Mouse (Mus musculus) midbrain, embryonic 11.5 days (tissue): ENCODE measurements around the gene Mycbp. TPM values are rescaled to one million over a fixed set of nuclear protein-coding genes. Genes with fewer than 3 reads are reported as not detected.
A peak's percentile ranks its signal among the peaks of the same experiment; 100 is the strongest.

ENCODE experiments used
- ATAC-seq: fragments of 200-750 bp; cut with Nextera tagmentation; 2 replicates; pipeline ENCODE4 v1.8.0; 2017; ENCODE audit warnings: moderate TSS enrichment, moderate library complexity; ENCODE audit not compliant: low FRiP score
- DNase-seq: peaks from one replicate; pipeline ENCODE4 v3.0.0; 2015; ENCODE audit warnings: low spot score; ENCODE audit errors: missing footprints
- H3K27ac ChIP-seq: fragments of 300-500 bp; sonication (generic); 2 replicates; pipeline ENCODE4 v1.5.1; 2014; ENCODE audit warnings: low read depth, low read length
- H3K27me3 ChIP-seq: fragments of 300-500 bp; sonication (generic); 2 replicates; pipeline ENCODE4 v1.6.1; 2014; ENCODE audit warnings: mild to moderate bottlenecking, low read length, moderate library complexity, mixed read lengths; ENCODE audit not compliant: control insufficient read depth, insufficient read depth
- H3K36me3 ChIP-seq: fragments of 300-500 bp; sonication (generic); 2 replicates; pipeline ENCODE4 v1.6.1; 2014; ENCODE audit warnings: mild to moderate bottlenecking, low read length, moderate library complexity, mixed read lengths; ENCODE audit not compliant: control insufficient read depth, insufficient read depth
- H3K4me1 ChIP-seq: fragments of 300-500 bp; sonication (generic); 2 replicates; pipeline ENCODE4 v1.6.1; 2014; ENCODE audit warnings: low read length; ENCODE audit not compliant: control insufficient read depth, insufficient read depth
- H3K4me2 ChIP-seq: fragments of 300-500 bp; sonication (generic); 2 replicates; pipeline ENCODE4 v1.6.1; 2014; ENCODE audit warnings: mild to moderate bottlenecking, moderate library complexity
- H3K4me3 ChIP-seq: fragments of 300-500 bp; sonication (generic); 2 replicates; pipeline ENCODE4 v1.5.1; 2014; ENCODE audit warnings: low read depth, low read length
- H3K9ac ChIP-seq: fragments of 300-500 bp; sonication (generic); 2 replicates; pipeline ENCODE4 v1.6.1; 2014; ENCODE audit warnings: low read length
- H3K9me3 ChIP-seq: fragments of 300-500 bp; sonication (generic); 2 replicates; pipeline ENCODE4 v1.6.1; 2016; ENCODE audit warnings: low read length; ENCODE audit not compliant: control insufficient read depth
- WGBS: fragments of 180-500 bp; shearing (Covaris S2); extraction: QIAGEN DNeasy Blood & Tissue Kit; methylation state at CpG from one replicate; pipeline ENCODE4 v1.1.7; 2014; 5-methylcytosine and 5-hydroxymethylcytosine counted together
- polyA plus RNA-seq: library from polyadenylated mRNA; unstranded; fragments of >200 nt; fragmentation: Nextera tagmentation; extraction: Ambion mirVana; gene quantifications from 2 replicates; pipeline ENCODE4 v1.2.1, GENCODE M21; 2014

Mycbp gene
- polyA plus RNA-seq, 1 experiment from 2014 or later: 59.6 TPM

DNA sequence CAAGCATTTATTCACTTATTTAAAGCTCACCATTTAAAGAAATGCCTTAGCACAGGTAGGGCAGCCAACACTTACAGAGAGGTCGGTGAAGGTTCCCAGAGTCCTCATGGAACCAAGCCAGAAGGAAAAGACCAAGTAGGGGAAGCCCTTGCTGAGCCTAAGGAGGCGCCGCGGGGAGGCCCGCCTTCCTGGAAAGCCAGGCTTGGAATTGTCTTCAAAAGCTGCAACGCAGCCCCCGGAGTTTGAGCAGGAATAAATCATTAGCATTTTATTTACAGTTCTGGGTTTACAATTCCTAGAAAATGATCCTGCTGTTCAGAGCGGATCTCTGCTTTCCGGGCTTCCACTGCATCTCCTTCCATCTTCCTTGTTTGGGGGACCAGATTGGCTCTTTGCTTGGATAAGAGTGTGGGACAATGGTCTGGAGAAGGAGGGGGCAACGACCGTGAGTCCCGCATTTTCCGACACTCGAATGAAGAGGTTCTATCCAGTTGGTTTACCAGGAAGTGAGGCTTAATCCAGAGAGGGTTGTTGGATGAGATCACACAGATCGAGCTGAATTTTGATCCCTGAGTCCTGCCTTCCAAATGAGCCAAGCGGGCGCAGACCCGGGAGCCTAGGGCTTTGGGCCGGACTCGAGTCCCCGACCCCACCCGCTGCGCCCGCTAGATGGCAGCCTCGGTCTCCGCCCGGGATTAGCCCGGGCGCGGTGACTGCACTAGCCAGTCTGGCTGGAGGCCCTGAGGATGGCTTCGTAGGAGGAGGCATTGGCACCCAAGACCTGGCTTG is 52.3 kb downstream of the Mycbp start:
- no peaks in the 10 kb centered on the region for H3K9me3 ChIP-seq
- peaks cover 9% of the 10 kb centered on the region for H3K27me3 ChIP-seq
- ATAC-seq: peak; percentile 88
- DNase-seq: peak; percentile 99
- H3K36me3 ChIP-seq: no peaks in the 10 kb centered on the region
- H3K4me1 ChIP-seq: no peaks in the 10 kb centered on the region
- 0 out of 2 replicates have a peak overlapping the region, but pooled peaks have one; percentile 7 for H3K4me3 ChIP-seq
- peak overlapping the region; percentile 36; the same call in 1 of the 2 replicates for H3K9ac ChIP-seq
- 7% methylated on average over 31 of the region's 31 CpGs for WGBS
- no peak overlapping the region for H3K27ac ChIP-seq
- peak overlapping the region; percentile 27 for H3K4me2 ChIP-seq

DNA sequence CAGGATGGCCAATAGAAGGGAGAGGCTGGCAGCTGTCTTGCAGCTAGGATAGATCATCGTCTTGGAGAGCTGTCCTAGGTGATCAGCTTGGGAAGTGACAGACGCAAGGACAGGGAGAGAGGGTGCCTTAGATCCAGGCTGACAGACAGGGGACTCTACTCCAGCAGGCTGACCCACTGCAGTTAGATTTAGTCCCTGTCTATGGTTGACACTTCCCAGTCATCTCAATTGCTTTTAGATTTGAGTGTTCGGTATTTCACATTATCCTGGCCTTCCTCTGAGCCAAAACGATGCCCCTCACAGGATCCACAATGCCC is 52.8 kb downstream of the Mycbp start:
- H3K9ac ChIP-seq: no peak overlapping the region
- ATAC-seq: peak; percentile 50

DNA sequence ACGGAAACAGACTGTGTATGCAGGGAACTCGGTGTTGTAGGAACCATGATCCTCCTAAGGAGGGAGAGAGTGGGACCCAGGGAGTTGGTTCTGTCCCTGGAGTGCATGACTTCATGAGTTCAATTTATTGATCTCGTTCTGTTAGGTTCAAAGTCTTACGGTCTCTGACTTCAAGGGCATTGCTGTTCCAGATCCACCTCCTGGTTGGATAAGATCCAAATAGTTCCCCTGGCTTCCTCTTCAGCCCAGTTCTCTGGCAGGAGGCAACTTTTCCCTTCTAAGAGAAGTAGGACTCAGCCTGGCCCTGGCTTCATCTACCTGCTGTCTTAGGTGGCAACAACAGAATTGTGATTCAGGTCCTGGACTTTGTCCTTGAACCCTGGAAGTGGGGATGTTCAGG is 53.3 kb downstream of the Mycbp start:
- 73% methylated on average over 4 of the region's 4 CpGs for WGBS
- Histone ChIP-seq H3K4me1 (no peaks in the 10 kb centered on the region), H3K36me3 (no peaks in the 10 kb centered on the region), H3K4me2 (no peak overlapping the region), H3K27me3 (peaks cover 9% of the 10 kb centered on the region), H3K27ac (no peak overlapping the region), H3K4me3 (no peak overlapping the region), H3K9ac (no peak overlapping the region), H3K9me3 (no peaks in the 10 kb centered on the region)
- DNase-seq (no peak), ATAC-seq (no peak)

More for the DNA sequence above, 52.8 kb downstream of the Mycbp start:
- DNase-seq: no peak
- no peaks in the 10 kb centered on the region for H3K36me3 ChIP-seq
- no peaks in the 10 kb centered on the region for H3K9me3 ChIP-seq
- peaks cover 9% of the 10 kb centered on the region for H3K27me3 ChIP-seq
- H3K27ac ChIP-seq: no peak overlapping the region
- WGBS: 50% methylated on average over 4 of the region's 4 CpGs
- H3K4me1 ChIP-seq: no peaks in the 10 kb centered on the region
- H3K4me2 ChIP-seq: no peak overlapping the region
- no peak overlapping the region for H3K4me3 ChIP-seq

DNA sequence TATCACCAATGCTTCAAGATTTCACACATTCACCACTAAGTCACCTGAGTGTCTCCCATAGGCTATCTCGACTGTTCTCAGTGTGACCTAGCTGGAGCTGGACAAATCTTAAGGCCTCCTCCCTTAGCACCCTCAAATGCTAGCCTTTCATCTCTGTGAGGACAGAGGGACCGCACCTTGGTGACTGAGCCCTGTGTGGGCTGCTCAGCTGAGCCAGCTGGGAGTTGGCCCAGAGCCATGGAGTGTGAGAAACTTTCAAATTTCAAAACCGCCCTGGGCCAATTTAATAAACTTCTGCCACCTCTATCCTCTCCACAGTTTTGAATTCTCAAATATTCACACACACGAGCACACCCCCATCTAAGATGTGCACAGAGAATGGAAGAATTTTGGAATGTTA is 56.3 kb downstream of the Mycbp start:
- no peak for ATAC-seq
- H3K36me3 ChIP-seq: no peaks in the 10 kb centered on the region
- no peaks in the 10 kb centered on the region for H3K9me3 ChIP-seq
- no peaks in the 10 kb centered on the region for H3K4me1 ChIP-seq
- H3K4me2 ChIP-seq: no peak overlapping the region
- H3K9ac ChIP-seq: no peak overlapping the region
- no peak overlapping the region for H3K27ac ChIP-seq
- H3K4me3 ChIP-seq: no peak overlapping the region
- peaks cover 9% of the 10 kb centered on the region for H3K27me3 ChIP-seq
- WGBS: 79% methylated on average over 4 of the region's 4 CpGs
- peak; percentile 86 for DNase-seq

Other genes starting within 250 kb of the Mycbp start
- 74.6 and 78.0 TPM in 2 replicates for gene Macf1, start 220.5 kb upstream of the Mycbp start, polyA plus RNA-seq
- 301 and 315 TPM in 2 replicates for gene Ndufs5, start 186.6 kb upstream of the Mycbp start, polyA plus RNA-seq
- 108 and 120 TPM in 2 replicates for gene Akirin1, start 154.5 kb upstream of the Mycbp start, polyA plus RNA-seq
- gene Rhbdl2, start 117.0 kb upstream of the Mycbp start, polyA plus RNA-seq: 0.30 and 0.44 TPM in 2 replicates
- 0.10 TPM in 1 of 2 replicates, not detected in the other for gene 4933427I04Rik, start 45.2 kb upstream of the Mycbp start, polyA plus RNA-seq
- gene Rragc, start 12.6 kb downstream of the Mycbp start, polyA plus RNA-seq: 48.5 and 51.6 TPM in 2 replicates
- gene 4930535I16Rik, start 13.2 kb downstream of the Mycbp start, polyA plus RNA-seq: not detected in 2 replicates